8 mouse cellular contexts compared by ENCODE assay signal in genomic region chr3:84175337-84176315, GRCm38 (mm10). TPM values are rescaled to one million over a fixed set of nuclear protein-coding genes. Genes with fewer than 3 reads are reported as not detected.
DNase-seq lines count a peak whose midpoint lies in the region; ATAC-seq and TF ChIP-seq lines count a peak whose summit lies in the region.

No protein-coding gene starts in this region.

- WGBS in hindbrain, postnatal 0 days, result 47% methylated on average over 7 of the region's 7 CpGs

- peak; percentile 90 for TF ChIP-seq CTCF in hindbrain, postnatal 0 days (IDR thresholded peaks at IDR 0.05; ENCODE audit: low read depth)

- peak; percentile 82 for ATAC-seq in hindbrain, postnatal 0 days

- no peak overlapping the region for H3K9ac ChIP-seq in hindbrain, postnatal 0 days (replicated peaks; ENCODE audit: low read length)

- no peak overlapping the region for H3K27ac ChIP-seq in hindbrain, postnatal 0 days

- H3K4me3 ChIP-seq in hindbrain, postnatal 0 days (ENCODE audit: low read length), result no peak overlapping the region

- H3K36me3 ChIP-seq in hindbrain, postnatal 0 days (ENCODE audit: insufficient read depth, low read length), result peaks cover 22% of the 10 kb centered on the region

- no peaks in the 10 kb centered on the region for H3K9me3 ChIP-seq in hindbrain, postnatal 0 days (ENCODE audit: low read length)

- DNase-seq in ZHBTc4 (ENCODE audit: low read depth, low spot score), result peak; percentile 86
- peak; percentile 78 for DNase-seq in cerebellum, adult 9-11 months
- DNase-seq in frontal cortex, postnatal 10 days (ENCODE audit: low spot score in 2 of 2), result peak; percentile 59 to 69
- DNase-seq in hindbrain, postnatal 0 days (ENCODE audit: low spot score), result peak; percentile 90
- peak; percentile 40 for DNase-seq in left cerebral cortex, adult 11 months (ENCODE audit: low spot score)
- peak; percentile 77 for DNase-seq in mesoderm, embryonic 11.5 days (ENCODE audit: low read depth, low spot score)
- peak; percentile 62 for DNase-seq in right cerebral cortex, postnatal 25 days
- peak; percentile 59 for DNase-seq in yolk sac, embryonic 10.5 days (ENCODE audit: low spot score)

- H3K27me3 ChIP-seq in hindbrain, postnatal 0 days (ENCODE audit: insufficient read depth, low read length), result no peaks in the 10 kb centered on the region

- no peak overlapping the region for H3K4me2 ChIP-seq in hindbrain, postnatal 0 days (ENCODE audit: low read depth, low read length)

- 0 out of 2 replicates have a peak, but pooled peaks cover 2% of the 10 kb centered on the region for H3K4me1 ChIP-seq in hindbrain, postnatal 0 days (ENCODE audit: insufficient read depth, low read length)

RNA-seq across cellular contexts. Expression of gene Gm6525, which starts 1.7 kb away (rescaled TPM):
- not detected in 2 replicates for total RNA-seq in hindbrain, postnatal 0 days (2014; rRNA removed)
- polyA plus RNA-seq in hindbrain, postnatal 0 days (2015; fragmentation: Nextera tagmentation; extraction: Ambion mirVana), result 2.3 and 2.8 TPM in 2 replicates

RNA-seq across cellular contexts. Expression of gene Mnd1, which starts 20.0 kb away (rescaled TPM):
- 0.73 and 0.79 TPM in 2 replicates for total RNA-seq in hindbrain, postnatal 0 days (2014; rRNA removed)
- 3.7 and 3.9 TPM in 2 replicates for polyA plus RNA-seq in hindbrain, postnatal 0 days (2015; fragmentation: Nextera tagmentation; extraction: Ambion mirVana)

Comparison
In these comparisons a context has a peak if more than half of its experiments do, and no peak if none do; other contexts are left out.
1. DNase-seq: peak in every context shown above with its lines; median percentile 90 in hindbrain, postnatal 0 days; 86 in ZHBTc4; 78 in cerebellum, adult 9-11 months; 77 in mesoderm, embryonic 11.5 days; 64 in frontal cortex, postnatal 10 days; 62 in right cerebral cortex, postnatal 25 days; 59 in yolk sac, embryonic 10.5 days; 40 in left cerebral cortex, adult 11 months.